Mouse (Mus musculus) right cerebral cortex, postnatal 25 days (tissue): ENCODE measurements at regions not wholly inside any gene's neighbourhood (a gene's known extent, or its start where the extent isn't known, plus 50 kb on each side); places are given as distances from the start of the nearest gene placed in this dataset.

Experiments used
- DNase-seq: peaks from one replicate; pipeline ENCODE4 v3.0.0; 2022

- DNase-seq: no peak
These were observed 272.8 kb downstream of the Cbln1 start for GRCm38 (mm10) chr8:87199461-87200131.

GRCm38 (mm10) chr8:87197867-87198536, 274.4 kb downstream of the Cbln1 start:
- no peak for DNase-seq

- DNase-seq: no peak
These were observed 275.4 kb downstream of the Cbln1 start for GRCm38 (mm10) chr8:87197000-87197399.

GRCm38 (mm10) chr8:87196050-87196449, 276.4 kb downstream of the Cbln1 start:
- no peak for DNase-seq

- no peak for DNase-seq
These were observed 282.5 kb downstream of the Cbln1 start for GRCm38 (mm10) chr8:87189791-87190385.

GRCm38 (mm10) chr8:87182888-87183287, 289.5 kb downstream of the Cbln1 start:
- no peak for DNase-seq

GRCm38 (mm10) chr8:87178561-87178960, 293.5 kb upstream of the N4bp1 start:
- no peak for DNase-seq

- DNase-seq: no peak
These were observed 292.6 kb upstream of the N4bp1 start for GRCm38 (mm10) chr8:87177620-87178019.

GRCm38 (mm10) chr8:87175097-87175496, 290.0 kb upstream of the N4bp1 start:
- no peak for DNase-seq

GRCm38 (mm10) chr8:87173720-87174119, 288.7 kb upstream of the N4bp1 start:
- DNase-seq: no peak

- DNase-seq: no peak
These were observed 281.7 kb upstream of the N4bp1 start for GRCm38 (mm10) chr8:87166771-87167170.

- DNase-seq: no peak
These were observed 275.4 kb upstream of the N4bp1 start for GRCm38 (mm10) chr8:87160416-87160815.

GRCm38 (mm10) chr8:87158322-87158721, 273.3 kb upstream of the N4bp1 start:
- no peak for DNase-seq

GRCm38 (mm10) chr8:87155819-87156425, 270.9 kb upstream of the N4bp1 start:
- no peak for DNase-seq

GRCm38 (mm10) chr8:87152068-87152915, 267.2 kb upstream of the N4bp1 start:
- no peak for DNase-seq

- DNase-seq: no peak
These were observed 263.8 kb upstream of the N4bp1 start for GRCm38 (mm10) chr8:87148853-87149252.

GRCm38 (mm10) chr8:87147704-87148103, 262.6 kb upstream of the N4bp1 start:
- DNase-seq: no peak

- DNase-seq: no peak
These were observed 252.4 kb upstream of the N4bp1 start for GRCm38 (mm10) chr8:87137412-87137811.

- DNase-seq: no peak
These were observed 246.7 kb upstream of the N4bp1 start for GRCm38 (mm10) chr8:87131716-87132115.

GRCm38 (mm10) chr8:87130691-87131090, 245.6 kb upstream of the N4bp1 start:
- DNase-seq: no peak

GRCm38 (mm10) chr8:87128593-87128992, 243.5 kb upstream of the N4bp1 start:
- no peak for DNase-seq

GRCm38 (mm10) chr8:87116190-87116765, 231.2 kb upstream of the N4bp1 start:
- no peak for DNase-seq
